Mouse (Mus musculus) cerebellum, adult 2 months (tissue): ENCODE results near the gene Exoc6. TPM values are rescaled to one million over a fixed set of nuclear protein-coding genes. Genes with fewer than 3 reads are reported as not detected.

ENCODE experiments used
- DNase-seq, 2 experiments: peaks; one replicate each; pipeline ENCODE4 v3.0.0; 2021
- H3K27ac ChIP-seq: fragments of 200-500 bp; 2 replicates; pipeline ENCODE4 v1.5.1; 2012; ENCODE audit warnings: low read length, control low read depth, inconsistent platforms; ENCODE audit not compliant: insufficient read depth
- H3K27me3 ChIP-seq: fragments of 200-500 bp; 2 replicates; pipeline ENCODE4 v1.6.1; 2012; ENCODE audit warnings: inconsistent platforms, mild to moderate bottlenecking, low read length, moderate library complexity; ENCODE audit not compliant: control insufficient read depth, insufficient read depth
- H3K4me1 ChIP-seq: fragments of 200-500 bp; 2 replicates; pipeline ENCODE4 v1.6.1; 2011; ENCODE audit warnings: low read length; ENCODE audit not compliant: control insufficient read depth, insufficient read depth
- H3K4me3 ChIP-seq: fragments of 200-500 bp; replicated peaks from 2 replicates; pipeline ENCODE3; 2011; ENCODE audit warnings: mild to moderate bottlenecking, low read depth, low read length, control low read depth; ENCODE audit not compliant: insufficient read depth
- CTCF ChIP-seq: fragments of 200-500 bp; IDR thresholded peaks from 2 replicates; pipeline ENCODE4 v1.5.1; 2011; ENCODE audit warnings: low read depth, mild to moderate bottlenecking, control low read depth, low read length, moderate library complexity, borderline replicate concordance; ENCODE audit not compliant: insufficient read depth
- POLR2A ChIP-seq: fragments of 200-500 bp; IDR thresholded peaks from 2 replicates; pipeline ENCODE4 v1.6.1; 2011; ENCODE audit warnings: low read length, control low read depth, borderline replicate concordance; ENCODE audit not compliant: insufficient read depth
- WGBS: fragments of 180-500 bp; shearing (Covaris S2); methylation state at CpG from one replicate; pipeline ENCODE4 v1.1.7; 2018; 5-methylcytosine and 5-hydroxymethylcytosine counted together
- polyA plus RNA-seq: library from polyadenylated mRNA; depleted of rRNA; stranded (reverse); fragments of >200 nt; gene quantifications from 2 replicates; pipeline ENCODE4 v1.2.3, GENCODE M21; 2012

The Exoc6 gene
- polyA plus RNA-seq, 1 experiment: 12.8 TPM

DNA sequence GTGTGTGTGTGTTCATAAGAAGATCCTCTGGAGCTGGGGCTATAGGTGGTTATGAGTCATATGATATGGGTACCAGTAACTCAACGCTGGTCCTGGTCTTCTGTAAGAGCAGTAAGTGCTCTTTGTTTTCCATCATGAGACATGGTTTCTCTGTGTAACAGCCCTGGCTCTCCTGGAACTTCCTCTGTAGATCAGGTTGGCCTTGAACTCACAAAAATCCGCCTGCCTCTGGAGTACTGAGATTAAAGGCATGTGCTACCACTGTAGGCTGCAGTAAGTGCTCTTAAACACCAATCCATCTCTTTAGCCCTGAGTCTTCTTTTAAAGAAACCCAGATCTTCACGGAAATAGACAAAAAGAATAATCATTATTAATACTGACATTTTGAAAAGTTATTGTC is 19.6 kb upstream of the Exoc6 start:
- H3K27me3 ChIP-seq: no peaks in the 10 kb centered on the region; the same call in 1 of the 2 replicates
- TF ChIP-seq CTCF (no peak), POLR2A (no peak)
- no peaks in the 10 kb centered on the region for H3K4me1 ChIP-seq
- H3K27ac ChIP-seq: no peak overlapping the region
- H3K4me3 ChIP-seq: no peak overlapping the region
- WGBS: 74% methylated on average over 3 of the region's 3 CpGs
- DNase-seq: no peak

DNA sequence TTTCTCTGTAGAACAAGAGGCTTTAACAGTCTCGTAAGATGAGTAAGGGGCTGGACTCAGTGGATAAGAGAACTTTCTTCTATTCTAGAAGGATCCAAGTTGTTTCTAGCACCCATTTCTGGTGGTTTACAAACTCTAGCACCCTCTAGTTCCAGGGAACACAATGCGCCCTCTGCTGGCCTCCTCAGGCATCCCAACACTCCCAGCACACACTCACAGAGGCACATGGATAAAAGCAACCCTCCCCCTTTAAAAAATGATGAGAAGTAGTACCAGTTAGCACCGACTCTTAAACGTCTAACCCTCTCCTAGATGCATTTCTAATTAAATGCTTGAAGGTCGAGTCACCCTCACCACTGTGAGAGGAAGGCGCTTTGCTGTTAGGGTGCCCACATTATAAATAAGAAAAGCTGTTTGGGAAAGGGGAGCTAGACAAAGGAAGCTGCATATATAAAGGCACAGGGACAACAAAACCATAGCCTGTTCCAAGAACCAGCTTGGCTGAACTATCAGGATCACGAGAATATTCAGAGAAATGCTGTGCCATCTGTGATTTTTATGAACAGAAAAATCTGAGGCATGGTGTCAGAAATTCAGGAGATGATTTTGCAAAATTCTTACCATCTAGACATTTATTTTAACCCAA is 18.9 kb upstream of the Exoc6 start:
- DNase-seq: no peak
- H3K4me1 ChIP-seq: no peaks in the 10 kb centered on the region
- H3K27me3 ChIP-seq: no peaks in the 10 kb centered on the region; the same call in 1 of the 2 replicates
- TF ChIP-seq POLR2A (no peak), CTCF (peak; percentile 24; the same call in 1 of the 2 replicates)
- WGBS: 53% methylated on average over 7 of the region's 7 CpGs
- H3K27ac ChIP-seq: no peak overlapping the region
- no peak overlapping the region for H3K4me3 ChIP-seq

DNA sequence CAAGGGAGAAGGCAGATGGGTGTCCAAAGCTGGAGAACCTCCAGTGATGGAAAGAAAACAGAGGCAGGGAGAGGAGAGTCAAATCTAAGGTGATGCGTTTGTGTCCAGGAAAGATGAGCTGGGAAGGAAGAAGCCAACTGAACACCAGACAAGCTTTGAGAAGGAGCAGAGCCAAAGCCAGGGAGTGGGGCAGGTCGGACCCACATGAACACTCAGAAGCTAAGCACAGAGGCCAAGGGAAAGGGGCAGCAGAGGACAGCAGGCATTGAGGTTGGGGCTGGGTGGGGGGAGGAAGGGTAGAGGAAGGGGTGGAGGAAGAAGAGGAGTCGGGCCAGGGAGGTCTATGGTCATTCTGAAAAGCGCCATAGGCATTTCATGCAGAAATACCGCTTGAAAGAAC is 17.0 kb upstream of the Exoc6 start:
- H3K4me1 ChIP-seq: no peaks in the 10 kb centered on the region

DNA sequence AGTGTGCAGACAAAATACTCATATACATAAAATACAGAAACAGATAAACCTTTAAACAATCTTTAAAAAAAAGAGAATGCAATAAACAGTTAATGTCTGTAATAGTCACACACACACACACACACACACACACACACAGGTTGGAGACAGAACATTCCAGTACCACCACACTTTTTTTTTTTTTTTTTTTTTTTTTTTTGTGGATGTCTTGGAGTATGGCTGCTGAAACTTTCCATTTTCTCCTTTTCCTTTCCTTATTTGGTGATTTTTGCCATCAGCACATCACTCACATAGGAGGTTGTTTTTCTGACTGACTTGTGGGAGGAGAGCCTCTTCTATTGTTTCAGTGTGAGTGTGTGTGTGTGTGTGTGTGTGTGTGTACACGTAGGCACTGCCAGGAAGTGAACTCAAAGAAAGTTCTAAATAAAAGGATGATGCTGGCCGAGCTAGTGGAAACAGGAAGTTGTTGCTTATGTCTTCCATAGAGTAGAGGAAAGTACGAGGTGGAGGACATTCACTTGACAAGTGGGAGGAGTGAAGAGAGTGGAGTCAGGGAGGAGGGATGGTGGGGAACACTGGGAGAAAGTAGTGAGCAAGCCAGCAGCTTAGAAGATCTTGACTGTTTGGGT is 15.4 kb upstream of the Exoc6 start:
- no peak overlapping the region for H3K4me3 ChIP-seq
- H3K27me3 ChIP-seq: no peaks in the 10 kb centered on the region; the same call in 1 of the 2 replicates
- TF ChIP-seq POLR2A: no peak
- no peak for TF ChIP-seq CTCF
- WGBS: 64% methylated on average over 3 of the region's 3 CpGs
- H3K27ac ChIP-seq: no peak overlapping the region
- no peak for DNase-seq
- no peaks in the 10 kb centered on the region for H3K4me1 ChIP-seq

More for the DNA sequence above, 17.0 kb upstream of the Exoc6 start:
- H3K4me3 ChIP-seq: no peak overlapping the region
- no peak for TF ChIP-seq POLR2A
- TF ChIP-seq CTCF: no peak
- H3K27ac ChIP-seq: no peak overlapping the region
- WGBS: 80% methylated on average over 5 of the region's 5 CpGs
- DNase-seq: no peak
- no peaks in the 10 kb centered on the region; the same call in 1 of the 2 replicates for H3K27me3 ChIP-seq

DNA sequence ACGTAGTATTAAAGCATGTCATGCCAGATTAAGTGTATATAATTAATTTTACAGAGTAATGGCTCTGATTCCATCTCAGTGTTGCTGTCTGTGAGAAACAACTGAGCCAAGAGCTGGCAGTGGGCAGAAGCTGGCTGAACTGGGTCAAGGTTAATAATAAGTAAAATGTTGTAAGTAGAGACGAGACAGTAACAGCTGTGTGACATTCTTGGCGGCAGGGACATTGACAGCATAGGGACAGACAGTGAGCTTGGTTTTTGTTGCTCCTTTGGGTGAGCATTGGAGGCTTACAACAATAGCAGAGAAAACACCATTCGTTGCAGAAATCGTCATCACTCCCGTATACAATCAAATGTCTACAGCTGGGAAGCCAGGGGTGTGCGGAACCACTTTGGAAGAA is 13.8 kb upstream of the Exoc6 start:
- WGBS: 21% methylated on average over 7 of the region's 7 CpGs
- Histone ChIP-seq H3K4me1 (no peaks in the 10 kb centered on the region), H3K4me3 (no peak overlapping the region), H3K27me3 (no peaks in the 10 kb centered on the region; the same call in 1 of the 2 replicates), H3K27ac (no peak overlapping the region)
- DNase-seq: no peak
- TF ChIP-seq CTCF: no peak
- no peak for TF ChIP-seq POLR2A

DNA sequence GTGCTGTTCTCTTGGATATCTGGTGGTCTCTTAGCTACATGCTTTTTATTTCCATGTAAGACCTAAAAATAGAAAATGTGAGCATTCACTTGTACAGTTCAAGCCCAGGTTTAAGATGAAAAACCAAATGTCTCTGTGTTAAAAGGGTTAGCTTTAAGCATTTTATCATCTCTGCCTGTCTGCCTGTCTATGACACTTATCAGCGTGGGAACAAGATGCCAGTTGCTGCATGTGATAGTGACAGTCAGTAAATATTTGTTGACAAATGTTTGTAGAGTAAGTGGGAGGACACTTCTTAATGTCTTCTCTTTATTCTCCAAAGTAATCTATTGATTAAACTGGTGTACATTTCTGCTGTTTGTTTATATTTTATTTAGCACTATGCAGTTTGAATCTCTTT is 12.5 kb upstream of the Exoc6 start:
- Histone ChIP-seq H3K27me3 (no peaks in the 10 kb centered on the region; the same call in 1 of the 2 replicates), H3K27ac (no peak overlapping the region), H3K4me3 (no peak overlapping the region), H3K4me1 (no peaks in the 10 kb centered on the region)
- TF ChIP-seq POLR2A (no peak), CTCF (no peak)
- 93% methylated on average over 1 of the region's 1 CpGs for WGBS
- DNase-seq: no peak

DNA sequence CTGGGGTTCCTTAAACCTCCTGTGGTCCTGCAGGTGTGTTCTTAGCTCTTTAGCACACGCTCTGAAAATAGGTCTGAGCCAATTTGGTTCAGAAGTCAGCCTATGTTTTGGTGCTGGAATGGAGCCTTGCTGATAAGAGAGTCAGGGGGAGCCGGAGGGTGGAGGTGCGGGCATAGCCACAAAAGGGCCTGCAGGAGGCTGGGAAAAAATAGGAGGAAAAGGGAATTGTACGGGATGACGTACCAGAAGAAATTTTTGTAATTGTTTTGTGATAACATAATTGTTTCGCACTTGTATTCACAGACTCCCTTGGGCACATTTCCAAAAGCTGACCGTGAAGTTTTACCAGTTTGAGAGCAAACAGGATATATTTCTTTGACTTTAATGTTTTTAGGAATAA is 10.0 kb upstream of the Exoc6 start:
- H3K4me3 ChIP-seq: no peak overlapping the region
- no peaks in the 10 kb centered on the region; the same call in 1 of the 2 replicates for H3K27me3 ChIP-seq
- no peak overlapping the region for H3K27ac ChIP-seq
- 62% methylated on average over 7 of the region's 7 CpGs for WGBS
- TF ChIP-seq POLR2A: no peak
- H3K4me1 ChIP-seq: no peaks in the 10 kb centered on the region
- no peak for DNase-seq
